Mouse (Mus musculus) ES-Bruce4 (cell line): ENCODE measurements around the gene Gpd2.

Experiments used
- CTCF ChIP-seq: IDR thresholded peaks from one replicate; pipeline ENCODE4 v1.8.1; 2011; ENCODE audit warnings: low read depth, low read length
- EP300 ChIP-seq: IDR thresholded peaks from 2 replicates; pipeline ENCODE4 v1.6.1; 2011; ENCODE audit warnings: low read depth, low read length; ENCODE audit not compliant: insufficient read depth
- POLR2A ChIP-seq: IDR thresholded peaks from one replicate; pipeline ENCODE4 v1.8.1; 2011; ENCODE audit warnings: low read length; ENCODE audit not compliant: insufficient read depth

GRCm38 (mm10) chr2:57285197-57285596, 47.8 kb downstream of the Gpd2 start:
- TF ChIP-seq POLR2A (no peak), CTCF (no peak), EP300 (no peak)
